Mouse (Mus musculus): ENCODE measurements at regions not wholly inside any gene's neighbourhood (a gene's known extent, or its start where the extent isn't known, plus 50 kb on each side); places are given as distances from the start of the nearest gene placed in this dataset.

GRCm38 (mm10) chr3:38230796-38231195 is 253.8 kb downstream of the Ankrd50 start:
- TF ChIP-seq CTCF (IDR thresholded peaks at IDR 0.05; ENCODE audit: insufficient read depth, low read depth, low read length) (no peak), POLR2A (IDR thresholded peaks at IDR 0.05; ENCODE audit: insufficient read depth, low read depth, low read length) (no peak)
